9 mouse cellular contexts compared by ENCODE assay signal in genomic region chr19:56664307-56664775, GRCm38 (mm10). TPM values are rescaled to one million over a fixed set of nuclear protein-coding genes. Genes with fewer than 3 reads are reported as not detected.
A peak's percentile ranks its signal among the peaks of the same experiment; 100 is the strongest.
DNase-seq lines count a peak whose midpoint lies in the region; ATAC-seq lines count a peak whose summit lies in the region.
"Had no signal": no experiment of that assay in that cellular context is flagged by ENCODE, and none has a peak within 500 bp of the region (broad histone marks: within the 10 kb centered on the region; RNA-seq: fewer than 3 reads in every experiment).

No protein-coding gene starts in this region.

- intact Hi-C loops in left cerebral cortex, postnatal 4 days (cut with DNase I): no loop called here

- H3K36me3 ChIP-seq in forebrain, embryonic 14.5 days (ENCODE audit: control insufficient read depth, insufficient read depth, low read length): no peaks in the 10 kb centered on the region
- no peaks in the 10 kb centered on the region for H3K36me3 ChIP-seq in hindbrain, embryonic 11.5 days (ENCODE audit: control insufficient read depth, insufficient read depth, low read length)
- H3K36me3 ChIP-seq in neural tube, embryonic 15.5 days: no peaks in the 10 kb centered on the region

- H3K27me3 ChIP-seq in forebrain, embryonic 14.5 days (replicated peaks; ENCODE audit: control insufficient read depth, insufficient read depth, low read length): no peaks in the 10 kb centered on the region
- no peaks in the 10 kb centered on the region for H3K27me3 ChIP-seq in hindbrain, embryonic 11.5 days (ENCODE audit: control insufficient read depth, insufficient read depth, low read length)
- H3K27me3 ChIP-seq in neural tube, embryonic 15.5 days (replicated peaks): no peaks in the 10 kb centered on the region

- H3K27ac ChIP-seq in forebrain, embryonic 14.5 days (ENCODE audit: low read depth, low read length): no peak overlapping the region
- H3K27ac ChIP-seq in hindbrain, embryonic 11.5 days (ENCODE audit: low read depth, low read length): no peak overlapping the region
- H3K27ac ChIP-seq in neural tube, embryonic 15.5 days (replicated peaks): peak overlapping the region; percentile 54

- no peaks in the 10 kb centered on the region for H3K4me1 ChIP-seq in forebrain, embryonic 14.5 days (ENCODE audit: control insufficient read depth, insufficient read depth, low read length)
- H3K4me1 ChIP-seq in hindbrain, embryonic 11.5 days (replicated peaks; ENCODE audit: control insufficient read depth, insufficient read depth, low read length): no peaks in the 10 kb centered on the region; the same call in 1 of the 2 replicates
- H3K4me1 ChIP-seq in neural tube, embryonic 15.5 days: peaks cover 9% of the 10 kb centered on the region; the same call in 1 of the 2 replicates

- H3K9me3 ChIP-seq in forebrain, embryonic 14.5 days (replicated peaks; ENCODE audit: control insufficient read depth, low read length): no peaks in the 10 kb centered on the region
- H3K9me3 ChIP-seq in hindbrain, embryonic 11.5 days (ENCODE audit: control insufficient read depth, low read length): no peaks in the 10 kb centered on the region
- H3K9me3 ChIP-seq in neural tube, embryonic 15.5 days (replicated peaks): no peaks in the 10 kb centered on the region

- ATAC-seq in forebrain, embryonic 14.5 days: no peak
- no peak for ATAC-seq in hindbrain, embryonic 11.5 days (ENCODE audit: low FRiP score)
- ATAC-seq in neural tube, embryonic 15.5 days (ENCODE audit: low FRiP score): peak; percentile 55; the same call in 1 of the 2 replicates
- ATAC-seq: inflammation-experienced regulatory T-cells, adult 6 months had no signal

- H3K9ac ChIP-seq in forebrain, embryonic 14.5 days (ENCODE audit: low read length): no peak overlapping the region
- peak overlapping the region; percentile 16; the same call in 1 of the 2 replicates for H3K9ac ChIP-seq in hindbrain, embryonic 11.5 days (ENCODE audit: low read depth, low read length)
- no peak overlapping the region for H3K9ac ChIP-seq in neural tube, embryonic 15.5 days (replicated peaks)

- 76% methylated on average over 10 of the region's 10 CpGs for WGBS in forebrain, embryonic 14.5 days
- WGBS in hindbrain, embryonic 11.5 days: 68% methylated on average over 10 of the region's 10 CpGs
- WGBS in neural tube, embryonic 15.5 days: 60% methylated on average over 10 of the region's 10 CpGs

- peak; percentile 31 for DNase-seq in left cerebral cortex, postnatal 4 days
- no peak for DNase-seq in left cerebral cortex, adult 8-10 months (ENCODE audit: low spot score in 2 of 2)
- DNase-seq in forebrain, embryonic 14.5 days (ENCODE audit: low spot score): peak; percentile 14
- peak; percentile 15 for DNase-seq in hindbrain, embryonic 11.5 days (ENCODE audit: low spot score)
- DNase-seq in adrenal gland, adult 18-20 months (ENCODE audit: low spot score in 2 of 2): no peak
- no peak for DNase-seq in right cerebral cortex, postnatal 25 days
- DNase-seq: right cerebral cortex, postnatal 14 days had no signal

- H3K4me2 ChIP-seq in forebrain, embryonic 14.5 days (ENCODE audit: low read length): no peak overlapping the region
- no peak overlapping the region for H3K4me2 ChIP-seq in hindbrain, embryonic 11.5 days (replicated peaks; ENCODE audit: low read depth, low read length)
- H3K4me2 ChIP-seq in neural tube, embryonic 15.5 days: no peak overlapping the region

- no peak overlapping the region for H3K4me3 ChIP-seq in forebrain, embryonic 14.5 days (ENCODE audit: low read depth, low read length)
- no peak overlapping the region for H3K4me3 ChIP-seq in hindbrain, embryonic 11.5 days (ENCODE audit: low read depth, low read length)
- H3K4me3 ChIP-seq in neural tube, embryonic 15.5 days (replicated peaks): no peak overlapping the region

RNA-seq across cellular contexts. Expression of gene Adrb1, which starts 57.7 kb away (rescaled TPM):
- 10 to 100 TPM; 10.4 to 12.2 TPM for total RNA-seq in left cerebral cortex, postnatal 4 days (2021)
- 10 to 100 TPM; 31.2 to 37.7 (median 35.3) TPM for total RNA-seq in left cerebral cortex, adult 8-10 months (2022)
- 1.1 and 1.7 TPM in 2 replicates for polyA plus RNA-seq in forebrain, embryonic 14.5 days (2014; fragmentation: Nextera tagmentation; extraction: Ambion mirVana)
- 0.11 and 0.17 TPM in 2 replicates for polyA plus RNA-seq in hindbrain, embryonic 11.5 days (2014; fragmentation: Nextera tagmentation; extraction: Ambion mirVana)
- polyA plus RNA-seq in neural tube, embryonic 15.5 days (2015; fragmentation: Nextera tagmentation; extraction: Ambion mirVana): 1.0 and 1.1 TPM in 2 replicates
- 1 to 10 TPM; 2.0 to 7.8 TPM for total RNA-seq in adrenal gland, adult 18-20 months (2021)

Comparison
In these comparisons a context has a peak if more than half of its experiments do, and no peak if none do; other contexts are left out.
1. DNase-seq: peak in left cerebral cortex, postnatal 4 days (single experiment), forebrain, embryonic 14.5 days (single experiment) and hindbrain, embryonic 11.5 days (single experiment); none in left cerebral cortex, adult 8-10 months (0 of 2), adrenal gland, adult 18-20 months (0 of 2) and right cerebral cortex, postnatal 25 days (single experiment).